8 mouse cellular contexts compared by ENCODE assay signal in genomic region chr3:98197711-98198532, GRCm38 (mm10). TPM values are rescaled to one million over a fixed set of nuclear protein-coding genes. Genes with fewer than 3 reads are reported as not detected.
DNase-seq lines count a peak whose midpoint lies in the region; ATAC-seq lines count a peak whose summit lies in the region.

No protein-coding gene starts in this region.

- DNase-seq in kidney, postnatal 10 days = peak; percentile 24
- no peak for DNase-seq in kidney, adult 9 months
- DNase-seq in embryo, embryonic 10 days (ENCODE audit: low spot score) = peak; percentile 89
- peak; percentile 17 for DNase-seq in kidney, postnatal 14 days
- DNase-seq in urinary bladder, postnatal 25 days (ENCODE audit: low spot score) = no peak
- DNase-seq in spleen, postnatal 4 days (ENCODE audit: low spot score in 2 of 2) = no peak
- no peak for DNase-seq in ovary, postnatal 36 days (ENCODE audit: low spot score)

- peaks cover 12% of the 10 kb centered on the region for H3K4me1 ChIP-seq in neural tube, embryonic 12.5 days

- H3K4me2 ChIP-seq in neural tube, embryonic 12.5 days (replicated peaks) = 0 out of 2 replicates have a peak overlapping the region, but pooled peaks have one; percentile 15

- H3K4me3 ChIP-seq in neural tube, embryonic 12.5 days = no peak overlapping the region

- H3K9me3 ChIP-seq in neural tube, embryonic 12.5 days = no peaks in the 10 kb centered on the region

- H3K27ac ChIP-seq in neural tube, embryonic 12.5 days = no peak overlapping the region

- H3K9ac ChIP-seq in neural tube, embryonic 12.5 days = no peak overlapping the region

- ATAC-seq in neural tube, embryonic 12.5 days (ENCODE audit: low FRiP score, low read depth) = no peak

- WGBS in neural tube, embryonic 12.5 days = 13% methylated on average over 9 of the region's 9 CpGs

- H3K36me3 ChIP-seq in neural tube, embryonic 12.5 days = no peaks in the 10 kb centered on the region

- H3K27me3 ChIP-seq in neural tube, embryonic 12.5 days (replicated peaks) = no peaks in the 10 kb centered on the region

RNA-seq across cellular contexts. Expression of gene Reg4, which starts 24.0 kb away (rescaled TPM):
- polyA plus RNA-seq in neural tube, embryonic 12.5 days (2016; fragmentation: Nextera tagmentation; extraction: Ambion mirVana) = not detected in 2 replicates

RNA-seq across cellular contexts. Expression of gene Adam30, which starts 37.5 kb away (rescaled TPM):
- polyA plus RNA-seq in neural tube, embryonic 12.5 days (2016; fragmentation: Nextera tagmentation; extraction: Ambion mirVana) = not detected in 2 replicates

Comparison
In these comparisons a context has a peak if more than half of its experiments do, and no peak if none do; other contexts are left out.
1. DNase-seq: peak in kidney, postnatal 10 days (single experiment), embryo, embryonic 10 days (single experiment) and kidney, postnatal 14 days (single experiment); none in kidney, adult 9 months (single experiment), urinary bladder, postnatal 25 days (single experiment), spleen, postnatal 4 days (0 of 2) and ovary, postnatal 36 days (single experiment).